Mouse (Mus musculus) spleen, adult 2 months (tissue): Measurements from ENCODE around the gene Gm10271.

ENCODE experiments used
- CTCF ChIP-seq: fragments of 200-500 bp; IDR thresholded peaks from 2 replicates; pipeline ENCODE4 v1.5.1; 2011; ENCODE audit warnings: mild to moderate bottlenecking, inconsistent platforms; ENCODE audit not compliant: insufficient read depth, insufficient read length, insufficient replicate concordance; ENCODE audit errors: extremely low read depth
- POLR2A ChIP-seq: fragments of 200-500 bp; IDR thresholded peaks from 2 replicates; pipeline ENCODE4 v1.6.1; 2011; ENCODE audit warnings: low read depth, low read length, inconsistent platforms

DNA sequence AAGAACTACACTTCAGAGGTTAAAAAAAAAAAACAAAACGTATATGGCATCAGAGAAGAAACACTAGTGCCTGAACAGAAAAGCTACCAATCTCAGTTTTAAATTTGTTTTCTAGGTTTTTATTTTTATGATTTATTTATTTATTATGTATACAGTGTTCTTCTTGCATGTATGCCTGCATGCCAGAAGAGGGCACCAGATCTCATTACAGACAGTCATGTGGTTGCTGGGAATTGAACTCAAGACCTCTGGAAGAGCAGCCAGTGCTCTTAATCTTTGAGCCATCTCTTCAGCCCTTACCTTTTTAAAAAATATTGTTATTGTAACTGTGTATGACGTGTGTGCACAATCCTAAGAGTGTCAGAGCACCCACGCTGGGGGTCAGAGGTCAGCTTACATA, 28.3 kb downstream of the Gm10271 start:
- TF ChIP-seq POLR2A (no peak), CTCF (no peak)
